Mouse (Mus musculus): ENCODE results near the gene Olfr605.
"Not testable (repeated sequence)": the region's sequence is repeated elsewhere in the genome, so short reads cannot be mapped to it uniquely, and the experiment has no call there.

GRCm38 (mm10) chr7:103477106-103477505 lies 31.9 kb upstream of the Olfr605 start:
- not testable (repeated sequence) for TF ChIP-seq CTCF (IDR thresholded peaks at IDR 0.05; ENCODE audit: extremely low read depth, insufficient read depth, insufficient read length, insufficient replicate concordance); POLR2A (IDR thresholded peaks at IDR 0.05; ENCODE audit: low read depth, low read length)
